Mouse (Mus musculus) limb, embryonic 13.5 days (tissue): ENCODE measurements around the gene Rapgef3. TPM values are rescaled to one million over a fixed set of nuclear protein-coding genes. Genes with fewer than 3 reads are reported as not detected.
A peak's percentile ranks its signal among the peaks of the same experiment; 100 is the strongest.

Experiments
- ATAC-seq: fragments of 200-750 bp; cut with Nextera tagmentation; 2 replicates; pipeline ENCODE4 v1.8.0; 2017; ENCODE audit warnings: low read depth, moderate number of reproducible peaks, moderate TSS enrichment; ENCODE audit not compliant: low FRiP score
- H3K27ac ChIP-seq: fragments of 300-500 bp; sonication (generic); 2 replicates; pipeline ENCODE4 v1.5.1; 2015; ENCODE audit warnings: inconsistent platforms, mild to moderate bottlenecking, moderate library complexity
- H3K27me3 ChIP-seq: fragments of 300-500 bp; sonication (generic); 2 replicates; pipeline ENCODE4 v1.6.1; 2015; ENCODE audit warnings: mild to moderate bottlenecking, inconsistent platforms
- H3K36me3 ChIP-seq: fragments of 300-500 bp; sonication (generic); 2 replicates; pipeline ENCODE4 v1.6.1; 2015; ENCODE audit warnings: inconsistent platforms, mild to moderate bottlenecking, moderate library complexity
- H3K4me1 ChIP-seq: fragments of 300-500 bp; sonication (generic); 2 replicates; pipeline ENCODE4 v1.6.1; 2015; ENCODE audit warnings: inconsistent platforms
- H3K4me2 ChIP-seq: fragments of 300-500 bp; sonication (generic); replicated peaks from 2 replicates; pipeline ENCODE4 v1.6.1; 2015; ENCODE audit warnings: inconsistent platforms, mild to moderate bottlenecking, moderate library complexity
- H3K4me3 ChIP-seq: fragments of 300-500 bp; sonication (generic); 2 replicates; pipeline ENCODE4 v1.5.1; 2015; ENCODE audit warnings: moderate library complexity, mild to moderate bottlenecking, inconsistent platforms
- H3K9ac ChIP-seq: fragments of 300-500 bp; sonication (generic); 2 replicates; pipeline ENCODE4 v1.6.1; 2015; ENCODE audit warnings: mild to moderate bottlenecking, inconsistent platforms
- H3K9me3 ChIP-seq: fragments of 300-500 bp; sonication (generic); 2 replicates; pipeline ENCODE4 v1.6.1; 2016; ENCODE audit warnings: inconsistent platforms
- WGBS: fragments of 180-500 bp; shearing (Covaris S2); methylation state at CpG from one replicate; pipeline ENCODE4 v1.1.7; 2015; 5-methylcytosine and 5-hydroxymethylcytosine counted together
- polyA plus RNA-seq: library from polyadenylated mRNA; unstranded; fragments of >200 nt; fragmentation: Nextera tagmentation; extraction: Ambion mirVana; gene quantifications from 2 replicates; pipeline ENCODE4 v1.2.1, GENCODE M21; 2015

Gene Rapgef3
- polyA plus RNA-seq, 1 experiment from 2014 or later: 11.2 TPM

- H3K4me1 ChIP-seq: peaks cover 20% of the 10 kb centered on the region
- H3K4me2 ChIP-seq: no peak overlapping the region
- no peaks in the 10 kb centered on the region for H3K9me3 ChIP-seq
- 80% methylated on average over 17 of the region's 17 CpGs for WGBS
- ATAC-seq: no peak
- no peaks in the 10 kb centered on the region for H3K36me3 ChIP-seq
- H3K27ac ChIP-seq: no peak overlapping the region
- no peak overlapping the region for H3K4me3 ChIP-seq
- H3K27me3 ChIP-seq: no peaks in the 10 kb centered on the region
- no peak overlapping the region for H3K9ac ChIP-seq
Observed at GRCm38 (mm10) chr15:97724346-97725197, 43.2 kb downstream of the Rapgef3 start.

- WGBS: 90% methylated on average over 6 of the region's 6 CpGs
- H3K9me3 ChIP-seq: no peaks in the 10 kb centered on the region
- H3K27me3 ChIP-seq: no peaks in the 10 kb centered on the region
- no peak overlapping the region for H3K27ac ChIP-seq
- ATAC-seq: no peak
- H3K36me3 ChIP-seq: no peaks in the 10 kb centered on the region
- H3K4me2 ChIP-seq: no peak overlapping the region
- no peak overlapping the region for H3K4me3 ChIP-seq
- H3K9ac ChIP-seq: no peak overlapping the region
- H3K4me1 ChIP-seq: peaks cover 20% of the 10 kb centered on the region
Observed at GRCm38 (mm10) chr15:97723536-97724345, 44.0 kb downstream of the Rapgef3 start.

- no peak overlapping the region for H3K9ac ChIP-seq
- H3K4me2 ChIP-seq: no peak overlapping the region
- no peaks in the 10 kb centered on the region for H3K9me3 ChIP-seq
- no peaks in the 10 kb centered on the region for H3K36me3 ChIP-seq
- H3K4me1 ChIP-seq: peaks cover 24% of the 10 kb centered on the region
- peak overlapping the region; percentile 33; the same call in 1 of the 2 replicates for H3K27ac ChIP-seq
- H3K4me3 ChIP-seq: no peak overlapping the region
- H3K27me3 ChIP-seq: no peaks in the 10 kb centered on the region
- peak; percentile 24; the same call in 1 of the 2 replicates for ATAC-seq
- 29% methylated on average over 15 of the region's 15 CpGs for WGBS
Observed at GRCm38 (mm10) chr15:97721008-97721701, 46.6 kb downstream of the Rapgef3 start.

GRCm38 (mm10) chr15:97720026-97720675 is 47.6 kb downstream of the Rapgef3 start:
- H3K27ac ChIP-seq: no peak overlapping the region
- no peak for ATAC-seq
- H3K27me3 ChIP-seq: no peaks in the 10 kb centered on the region
- H3K4me3 ChIP-seq: no peak overlapping the region
- H3K36me3 ChIP-seq: no peaks in the 10 kb centered on the region
- WGBS: 76% methylated on average over 12 of the region's 12 CpGs
- H3K4me2 ChIP-seq: no peak overlapping the region
- peaks cover 24% of the 10 kb centered on the region for H3K4me1 ChIP-seq
- H3K9me3 ChIP-seq: no peaks in the 10 kb centered on the region
- no peak overlapping the region for H3K9ac ChIP-seq

- no peak for ATAC-seq
Observed at GRCm38 (mm10) chr15:97719494-97719893, 48.3 kb downstream of the Rapgef3 start.

GRCm38 (mm10) chr15:97718535-97719155 is 49.1 kb downstream of the Rapgef3 start:
- Histone ChIP-seq H3K9ac (no peak overlapping the region), H3K27ac (no peak overlapping the region), H3K27me3 (no peaks in the 10 kb centered on the region), H3K36me3 (no peaks in the 10 kb centered on the region), H3K4me3 (no peak overlapping the region), H3K9me3 (no peaks in the 10 kb centered on the region), H3K4me1 (peaks cover 24% of the 10 kb centered on the region), H3K4me2 (no peak overlapping the region)
- 81% methylated on average over 8 of the region's 8 CpGs for WGBS
- no peak for ATAC-seq

More at GRCm38 (mm10) chr15:97719494-97719893, 48.3 kb downstream of the Rapgef3 start:
- Histone ChIP-seq H3K9me3 (no peaks in the 10 kb centered on the region), H3K4me3 (no peak overlapping the region), H3K27me3 (no peaks in the 10 kb centered on the region), H3K36me3 (no peaks in the 10 kb centered on the region), H3K27ac (no peak overlapping the region), H3K4me2 (no peak overlapping the region), H3K9ac (no peak overlapping the region), H3K4me1 (peaks cover 24% of the 10 kb centered on the region)
- 93% methylated on average over 12 of the region's 12 CpGs for WGBS

GRCm38 (mm10) chr15:97717861-97718534 is 49.8 kb downstream of the Rapgef3 start:
- Histone ChIP-seq H3K4me3 (no peak overlapping the region), H3K4me1 (peaks cover 24% of the 10 kb centered on the region), H3K36me3 (no peaks in the 10 kb centered on the region), H3K27me3 (no peaks in the 10 kb centered on the region), H3K9ac (no peak overlapping the region), H3K27ac (no peak overlapping the region), H3K4me2 (peak overlapping the region; percentile 14; the same call in 1 of the 2 replicates), H3K9me3 (no peaks in the 10 kb centered on the region)
- 17% methylated on average over 12 of the region's 12 CpGs for WGBS
- 0 out of 2 replicates have a peak, but pooled peaks have one; percentile 57 for ATAC-seq

- H3K9ac ChIP-seq: no peak overlapping the region
- WGBS: 90% methylated on average over 11 of the region's 11 CpGs
Observed at GRCm38 (mm10) chr15:97716782-97717181, 51.0 kb downstream of the Rapgef3 start.

GRCm38 (mm10) chr15:97715734-97716133 is 52.0 kb downstream of the Rapgef3 start:
- no peaks in the 10 kb centered on the region for H3K27me3 ChIP-seq
- no peaks in the 10 kb centered on the region for H3K36me3 ChIP-seq
- 95% methylated on average over 1 of the region's 1 CpGs for WGBS
- H3K4me2 ChIP-seq: no peak overlapping the region
- ATAC-seq: no peak
- H3K9me3 ChIP-seq: no peaks in the 10 kb centered on the region
- no peak overlapping the region for H3K27ac ChIP-seq
- peaks cover 17% of the 10 kb centered on the region for H3K4me1 ChIP-seq
- no peak overlapping the region for H3K4me3 ChIP-seq
- H3K9ac ChIP-seq: no peak overlapping the region

More at GRCm38 (mm10) chr15:97716782-97717181, 51.0 kb downstream of the Rapgef3 start:
- no peaks in the 10 kb centered on the region for H3K36me3 ChIP-seq
- H3K4me2 ChIP-seq: no peak overlapping the region
- no peak for ATAC-seq
- no peak overlapping the region for H3K4me3 ChIP-seq
- H3K4me1 ChIP-seq: peaks cover 21% of the 10 kb centered on the region
- H3K27ac ChIP-seq: no peak overlapping the region
- H3K27me3 ChIP-seq: no peaks in the 10 kb centered on the region
- no peaks in the 10 kb centered on the region for H3K9me3 ChIP-seq

- no peak overlapping the region for H3K9ac ChIP-seq
- peaks cover 11% of the 10 kb centered on the region for H3K4me1 ChIP-seq
- H3K9me3 ChIP-seq: no peaks in the 10 kb centered on the region
- no peak for ATAC-seq
- 89% methylated on average over 8 of the region's 8 CpGs for WGBS
- H3K27me3 ChIP-seq: no peaks in the 10 kb centered on the region
- H3K4me3 ChIP-seq: no peak overlapping the region
- no peaks in the 10 kb centered on the region for H3K36me3 ChIP-seq
- no peak overlapping the region for H3K27ac ChIP-seq
- H3K4me2 ChIP-seq: no peak overlapping the region
Observed at GRCm38 (mm10) chr15:97715083-97715482, 52.7 kb downstream of the Rapgef3 start.

- peaks cover 6% of the 10 kb centered on the region; the same call in 1 of the 2 replicates for H3K4me1 ChIP-seq
- WGBS: 69% methylated on average over 6 of the region's 6 CpGs
Observed at GRCm38 (mm10) chr15:97712546-97712945, 55.2 kb downstream of the Rapgef3 start.

More at GRCm38 (mm10) chr15:97712546-97712945, 55.2 kb downstream of the Rapgef3 start:
- H3K4me2 ChIP-seq: no peak overlapping the region
- no peak overlapping the region for H3K4me3 ChIP-seq
- H3K36me3 ChIP-seq: no peaks in the 10 kb centered on the region
- no peaks in the 10 kb centered on the region for H3K9me3 ChIP-seq
- no peak overlapping the region for H3K27ac ChIP-seq
- H3K27me3 ChIP-seq: no peaks in the 10 kb centered on the region
- no peak for ATAC-seq
- no peak overlapping the region for H3K9ac ChIP-seq
